Mouse (Mus musculus) embryonic facial prominence, embryonic 12.5 days (tissue): ENCODE results near the gene Gm28539. TPM values are rescaled to one million over a fixed set of nuclear protein-coding genes. Genes with fewer than 3 reads are reported as not detected.
"Not testable (repeated sequence)": the region's sequence is repeated elsewhere in the genome, so short reads cannot be mapped to it uniquely, and the experiment has no call there.

Experiments used
- ATAC-seq: fragments of 200-750 bp; cut with Nextera tagmentation; 2 replicates; pipeline ENCODE4 v1.8.0; 2017; ENCODE audit not compliant: insufficient number of reproducible peaks, insufficient read depth, low FRiP score, low TSS enrichment
- H3K27ac ChIP-seq: fragments of 300-500 bp; sonication (generic); 2 replicates; pipeline ENCODE4 v1.5.1; 2016; ENCODE audit warnings: mild to moderate bottlenecking
- H3K27me3 ChIP-seq: fragments of 300-500 bp; sonication (generic); 2 replicates; pipeline ENCODE4 v1.6.1; 2016; ENCODE audit warnings: mild to moderate bottlenecking, moderate library complexity
- H3K36me3 ChIP-seq: fragments of 300-500 bp; sonication (generic); 2 replicates; pipeline ENCODE4 v1.6.1; 2016; ENCODE audit warnings: mild to moderate bottlenecking
- H3K4me1 ChIP-seq: fragments of 300-500 bp; sonication (generic); 2 replicates; pipeline ENCODE4 v1.6.1; 2016
- H3K4me2 ChIP-seq: fragments of 300-500 bp; sonication (generic); replicated peaks from 2 replicates; pipeline ENCODE4 v1.6.1; 2016; ENCODE audit warnings: mild to moderate bottlenecking, moderate library complexity
- H3K4me3 ChIP-seq: fragments of 300-500 bp; sonication (generic); 2 replicates; pipeline ENCODE4 v1.5.1; 2016; ENCODE audit warnings: mild to moderate bottlenecking
- H3K9ac ChIP-seq: fragments of 300-500 bp; sonication (generic); 2 replicates; pipeline ENCODE4 v1.6.1; 2016; ENCODE audit warnings: mild to moderate bottlenecking, moderate library complexity
- H3K9me3 ChIP-seq: fragments of 300-500 bp; sonication (generic); 2 replicates; pipeline ENCODE4 v1.6.1; 2016; ENCODE audit warnings: mild to moderate bottlenecking, moderate library complexity
- WGBS: fragments of 180-500 bp; shearing (Covaris S2); methylation state at CpG from one replicate; pipeline ENCODE4 v1.1.7; 2016; 5-methylcytosine and 5-hydroxymethylcytosine counted together
- polyA plus RNA-seq: library from polyadenylated mRNA; unstranded; fragments of >200 nt; fragmentation: Nextera tagmentation; extraction: Ambion mirVana; gene quantifications from 2 replicates; pipeline ENCODE4 v1.2.1, GENCODE M21; 2016

The Gm28539 gene
- polyA plus RNA-seq, 1 experiment from 2014 or later, result not detected

DNA sequence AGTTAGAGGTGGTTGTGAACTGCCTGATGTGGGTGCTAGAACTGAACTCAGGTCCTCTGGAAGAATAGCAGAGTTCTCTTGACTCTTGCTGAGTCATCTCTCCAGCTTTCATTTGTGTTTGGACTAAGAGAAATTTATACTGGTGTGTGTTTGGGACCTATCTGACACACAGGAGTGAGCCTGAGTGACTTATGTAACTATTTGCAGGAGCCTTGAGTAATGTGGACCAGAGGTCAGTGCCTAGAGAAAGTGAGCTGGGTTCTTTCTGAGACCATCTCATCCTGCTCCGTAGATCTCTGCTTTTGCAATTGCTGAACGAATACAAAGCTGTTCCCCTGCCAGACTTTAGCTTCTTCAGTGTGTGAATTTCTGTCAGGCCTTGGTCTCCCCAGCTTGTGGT lies 85.4 kb downstream of the Gm28539 start:
- Histone ChIP-seq H3K4me3 (no peak overlapping the region), H3K9me3 (no peaks in the 10 kb centered on the region), H3K27me3 (no peaks in the 10 kb centered on the region), H3K27ac (no peak overlapping the region), H3K9ac (no peak overlapping the region), H3K4me1 (no peaks in the 10 kb centered on the region), H3K36me3 (peaks cover 81% of the 10 kb centered on the region), H3K4me2 (no peak overlapping the region)
- ATAC-seq, result no peak
- 96% methylated on average over 2 of the region's 2 CpGs for WGBS

- H3K27me3 ChIP-seq, result no peaks in the 10 kb centered on the region
- H3K9me3 ChIP-seq, result no peaks in the 10 kb centered on the region
- no peak overlapping the region for H3K4me3 ChIP-seq
- H3K36me3 ChIP-seq, result peaks cover 63% of the 10 kb centered on the region
- no peak overlapping the region for H3K9ac ChIP-seq
- no peak overlapping the region for H3K27ac ChIP-seq
- H3K4me1 ChIP-seq, result no peaks in the 10 kb centered on the region
- no peak for ATAC-seq
- WGBS, result 94% methylated on average over 1 of the region's 1 CpGs
- H3K4me2 ChIP-seq, result no peak overlapping the region
Measured at GRCm38 (mm10) chr16:18927963-18928362, 91.6 kb downstream of the Gm28539 start.

DNA sequence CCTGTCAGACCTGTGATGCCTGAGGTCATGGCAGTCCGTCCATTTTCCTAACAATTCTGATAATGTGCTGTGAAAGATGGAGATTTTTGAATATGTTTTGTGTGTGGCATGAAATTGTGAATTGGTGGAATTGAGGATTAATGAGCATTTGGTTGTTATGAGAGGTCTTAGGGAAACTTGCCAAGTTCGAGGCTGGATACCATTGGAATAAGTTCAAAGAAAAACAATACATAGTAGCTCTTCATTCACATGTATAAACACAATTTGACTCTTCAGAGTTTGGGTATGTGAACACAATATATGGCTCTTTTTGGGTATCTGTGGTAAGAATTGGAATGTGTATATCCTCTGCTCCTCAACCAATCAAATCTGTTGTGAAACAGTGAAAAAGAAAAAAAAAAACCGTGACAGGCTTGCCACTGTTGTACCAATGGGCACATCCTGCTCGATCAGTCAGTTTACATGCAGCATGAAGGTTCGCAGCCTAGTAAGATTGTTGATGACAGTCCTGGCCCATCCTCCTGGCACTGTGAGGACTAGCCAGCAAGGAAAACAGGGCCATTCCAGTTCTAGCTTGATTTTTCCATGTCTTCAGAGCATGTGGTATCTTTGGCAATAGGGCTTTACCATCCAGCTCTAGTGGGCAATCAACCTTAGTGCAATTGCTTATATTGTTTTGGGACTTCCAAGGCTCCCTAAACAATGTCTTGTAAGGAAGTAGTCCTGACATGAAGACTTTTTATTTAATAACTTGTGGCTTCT lies 102.1 kb downstream of the Gm28539 start:
- Histone ChIP-seq H3K36me3 (peaks cover 50% of the 10 kb centered on the region), H3K27ac (no peak overlapping the region), H3K4me3 (no peak overlapping the region), H3K27me3 (no peaks in the 10 kb centered on the region), H3K4me2 (no peak overlapping the region), H3K4me1 (no peaks in the 10 kb centered on the region), H3K9me3 (no peaks in the 10 kb centered on the region), H3K9ac (no peak overlapping the region)
- WGBS, result 87% methylated on average over 5 of the region's 5 CpGs
- no peak for ATAC-seq

GRCm38 (mm10) chr16:18943906-18944305 lies 107.5 kb downstream of the Gm28539 start:
- no peak overlapping the region for H3K4me2 ChIP-seq
- H3K36me3 ChIP-seq, result peaks cover 47% of the 10 kb centered on the region
- H3K4me3 ChIP-seq, result no peak overlapping the region
- no peaks in the 10 kb centered on the region for H3K27me3 ChIP-seq
- ATAC-seq, result no peak
- WGBS, result 93% methylated on average over 6 of the region's 6 CpGs
- no peaks in the 10 kb centered on the region for H3K9me3 ChIP-seq
- H3K4me1 ChIP-seq, result no peaks in the 10 kb centered on the region
- no peak overlapping the region for H3K27ac ChIP-seq
- H3K9ac ChIP-seq, result no peak overlapping the region

DNA sequence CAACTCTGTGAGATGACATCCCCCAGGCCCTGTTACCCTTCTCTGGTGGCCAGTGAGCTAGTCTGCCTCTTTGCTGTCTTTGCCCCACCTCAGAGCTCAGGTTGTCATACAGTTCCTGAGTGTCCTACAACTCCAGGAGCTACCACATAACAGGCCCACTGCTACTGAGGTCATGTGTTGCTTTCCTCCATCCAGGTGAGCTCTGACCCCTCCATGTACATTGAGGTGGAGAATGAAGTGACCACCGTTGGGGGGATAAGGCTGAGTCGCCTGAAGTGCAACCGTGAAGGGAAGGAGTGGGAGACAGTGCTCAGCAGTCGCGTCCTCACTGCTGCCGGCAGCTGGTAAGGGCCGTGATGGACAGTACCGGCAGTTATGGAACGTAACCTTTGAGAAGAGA lies 112.6 kb downstream of the Gm28539 start:
- ATAC-seq, result no peak
- no peak overlapping the region for H3K4me2 ChIP-seq
- H3K4me3 ChIP-seq, result no peak overlapping the region
- H3K27me3 ChIP-seq, result no peaks in the 10 kb centered on the region
- 92% methylated on average over 9 of the region's 9 CpGs for WGBS
- no peaks in the 10 kb centered on the region for H3K4me1 ChIP-seq
- no peaks in the 10 kb centered on the region for H3K9me3 ChIP-seq
- no peak overlapping the region for H3K9ac ChIP-seq
- H3K36me3 ChIP-seq, result peaks cover 80% of the 10 kb centered on the region
- no peak overlapping the region for H3K27ac ChIP-seq

DNA sequence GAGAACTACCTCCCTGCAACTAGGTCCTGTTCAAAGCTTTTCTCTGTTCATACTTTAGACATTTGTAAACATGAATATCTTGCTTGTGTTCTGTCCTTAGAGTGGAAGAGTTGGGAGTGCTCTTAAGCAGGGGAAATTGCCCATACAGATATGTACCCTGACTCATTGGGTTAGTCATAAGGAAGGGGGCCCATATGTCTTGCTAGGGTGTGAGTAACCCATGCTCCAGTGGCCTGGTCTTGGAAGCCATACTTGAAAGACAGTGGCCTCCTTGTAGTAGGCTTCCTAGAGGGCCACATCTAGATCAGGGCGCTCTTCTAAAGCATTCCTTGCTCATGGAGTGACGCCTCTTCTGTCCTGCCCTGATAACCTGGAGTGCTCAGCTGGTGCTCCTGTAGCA lies 114.0 kb downstream of the Gm28539 start:
- WGBS, result 88% methylated on average over 2 of the region's 2 CpGs
- Histone ChIP-seq H3K4me1 (no peaks in the 10 kb centered on the region), H3K9ac (no peak overlapping the region), H3K9me3 (no peaks in the 10 kb centered on the region), H3K27ac (no peak overlapping the region), H3K27me3 (no peaks in the 10 kb centered on the region), H3K36me3 (peaks cover 85% of the 10 kb centered on the region), H3K4me3 (no peak overlapping the region), H3K4me2 (no peak overlapping the region)
- ATAC-seq, result no peak

GRCm38 (mm10) chr16:18952813-18953212 lies 116.4 kb downstream of the Gm28539 start:
- no peaks in the 10 kb centered on the region for H3K4me1 ChIP-seq
- ATAC-seq, result no peak

DNA sequence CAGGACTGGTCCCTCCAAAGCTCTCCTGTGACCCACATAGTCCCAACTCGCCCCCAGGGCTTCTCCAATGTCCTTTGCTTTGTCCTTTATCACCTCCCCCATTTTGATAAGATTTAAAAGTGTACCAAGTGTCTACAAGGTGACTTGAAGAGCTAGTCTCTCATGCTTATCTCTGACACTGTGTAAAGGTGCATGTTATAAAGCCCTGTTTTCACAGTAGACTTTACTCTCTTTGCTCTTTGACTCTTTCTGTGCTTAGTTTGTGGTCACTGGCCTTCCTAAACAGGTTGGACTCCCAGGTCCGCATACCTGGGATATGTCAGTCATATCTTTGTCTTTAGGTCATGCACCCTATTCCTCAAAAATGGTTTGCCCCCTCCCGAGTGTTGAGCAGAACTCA lies 118.7 kb downstream of the Gm28539 start:
- no peak overlapping the region for H3K4me3 ChIP-seq
- no peak overlapping the region for H3K27ac ChIP-seq
- no peaks in the 10 kb centered on the region for H3K4me1 ChIP-seq
- no peak for ATAC-seq
- no peak overlapping the region for H3K4me2 ChIP-seq
- no peak overlapping the region for H3K9ac ChIP-seq
- 84% methylated on average over 3 of the region's 3 CpGs for WGBS
- no peaks in the 10 kb centered on the region for H3K9me3 ChIP-seq
- H3K36me3 ChIP-seq, result peaks cover 71% of the 10 kb centered on the region
- H3K27me3 ChIP-seq, result no peaks in the 10 kb centered on the region

More at GRCm38 (mm10) chr16:18952813-18953212, 116.4 kb downstream of the Gm28539 start:
- H3K36me3 ChIP-seq, result peaks cover 88% of the 10 kb centered on the region
- no peak overlapping the region for H3K27ac ChIP-seq
- no peaks in the 10 kb centered on the region for H3K27me3 ChIP-seq
- no peak overlapping the region for H3K4me2 ChIP-seq
- no peak overlapping the region for H3K4me3 ChIP-seq
- no peaks in the 10 kb centered on the region for H3K9me3 ChIP-seq
- no peak overlapping the region for H3K9ac ChIP-seq

DNA sequence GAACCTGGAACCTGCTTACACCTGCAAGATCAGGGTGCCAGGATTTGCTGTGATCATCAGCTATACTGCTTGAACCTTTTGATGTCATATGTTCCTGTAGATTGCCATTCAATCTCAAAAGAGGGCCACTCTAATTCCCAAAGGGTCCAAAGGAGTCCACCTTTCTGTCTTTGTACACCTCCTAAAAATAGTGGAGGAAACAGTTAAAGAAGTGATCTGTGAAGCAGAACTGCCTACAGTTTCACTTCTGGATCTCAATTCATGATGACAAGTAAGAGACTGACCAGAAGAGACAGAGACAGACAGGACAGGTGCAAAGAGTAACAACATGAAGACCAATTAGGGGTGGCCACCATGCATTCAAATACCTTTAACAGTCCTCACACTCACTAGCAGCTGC lies 127.1 kb downstream of the Gm28539 start:
- ATAC-seq, result no peak
- peaks cover 58% of the 10 kb centered on the region for H3K36me3 ChIP-seq
- no peak overlapping the region for H3K9ac ChIP-seq
- no peak overlapping the region for H3K27ac ChIP-seq
- no peaks in the 10 kb centered on the region for H3K4me1 ChIP-seq
- no peak overlapping the region for H3K4me3 ChIP-seq
- H3K4me2 ChIP-seq, result no peak overlapping the region
- H3K27me3 ChIP-seq, result no peaks in the 10 kb centered on the region
- peaks cover 10% of the 10 kb centered on the region for H3K9me3 ChIP-seq

- Histone ChIP-seq H3K4me1 (no peaks in the 10 kb centered on the region), H3K36me3 (peaks cover 40% of the 10 kb centered on the region), H3K4me3 (no peak overlapping the region), H3K9me3 (no peaks in the 10 kb centered on the region), H3K4me2 (no peak overlapping the region), H3K27ac (no peak overlapping the region), H3K27me3 (no peaks in the 10 kb centered on the region), H3K9ac (no peak overlapping the region)
- no peak for ATAC-seq
- WGBS, result 95% methylated on average over 9 of the region's 9 CpGs
Measured at GRCm38 (mm10) chr16:18969420-18970128, 133.2 kb downstream of the Gm28539 start.

DNA sequence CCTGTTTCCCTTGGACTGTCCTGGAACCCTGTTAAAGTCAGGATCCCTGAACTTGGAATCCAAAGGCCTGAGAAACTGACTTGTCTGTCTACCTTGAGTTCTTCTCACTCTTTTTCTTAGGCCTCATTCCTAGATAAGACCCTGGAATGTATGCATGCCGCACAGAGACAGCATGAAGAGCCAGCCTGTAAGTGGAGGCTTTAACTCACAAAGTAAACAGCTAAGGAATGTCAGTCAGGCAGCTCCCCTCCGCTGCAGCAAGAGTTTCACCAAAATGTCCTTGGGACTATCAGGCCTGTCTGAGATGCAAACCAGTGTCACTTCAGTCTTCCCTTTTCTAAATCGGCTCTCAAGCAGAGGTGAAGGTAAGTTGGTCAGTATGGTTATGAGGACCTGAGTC lies 134.5 kb downstream of the Gm28539 start:
- no peak overlapping the region for H3K4me2 ChIP-seq
- no peak overlapping the region for H3K27ac ChIP-seq
- H3K9me3 ChIP-seq, result no peaks in the 10 kb centered on the region
- 85% methylated on average over 3 of the region's 3 CpGs for WGBS
- H3K36me3 ChIP-seq, result peaks cover 30% of the 10 kb centered on the region
- no peak overlapping the region for H3K9ac ChIP-seq
- H3K27me3 ChIP-seq, result no peaks in the 10 kb centered on the region
- no peaks in the 10 kb centered on the region for H3K4me1 ChIP-seq
- H3K4me3 ChIP-seq, result no peak overlapping the region
- no peak for ATAC-seq

GRCm38 (mm10) chr16:18975665-18976064 lies 139.3 kb downstream of the Gm28539 start:
- not testable (repeated sequence) for H3K36me3 ChIP-seq, H3K27ac ChIP-seq, H3K4me3 ChIP-seq, H3K9me3 ChIP-seq, H3K4me1 ChIP-seq, H3K9ac ChIP-seq, ATAC-seq, H3K27me3 ChIP-seq, H3K4me2 ChIP-seq
- 85% methylated on average over 23 of the region's 23 CpGs for WGBS
